Mouse (Mus musculus): ENCODE results near the gene Usp46.
"Not testable (repeated sequence)": the region's sequence is repeated elsewhere in the genome, so short reads cannot be mapped to it uniquely, and the experiment has no call there.

Gene Usp46

GRCm38 (mm10) chr5:74070564-74070963 lies 2.3 kb upstream of the Usp46 start:
- in situ Hi-C loops (cut with MboI; ENCODE audit: low sequenced_read_pairs), result not testable (repeated sequence)

DNA sequence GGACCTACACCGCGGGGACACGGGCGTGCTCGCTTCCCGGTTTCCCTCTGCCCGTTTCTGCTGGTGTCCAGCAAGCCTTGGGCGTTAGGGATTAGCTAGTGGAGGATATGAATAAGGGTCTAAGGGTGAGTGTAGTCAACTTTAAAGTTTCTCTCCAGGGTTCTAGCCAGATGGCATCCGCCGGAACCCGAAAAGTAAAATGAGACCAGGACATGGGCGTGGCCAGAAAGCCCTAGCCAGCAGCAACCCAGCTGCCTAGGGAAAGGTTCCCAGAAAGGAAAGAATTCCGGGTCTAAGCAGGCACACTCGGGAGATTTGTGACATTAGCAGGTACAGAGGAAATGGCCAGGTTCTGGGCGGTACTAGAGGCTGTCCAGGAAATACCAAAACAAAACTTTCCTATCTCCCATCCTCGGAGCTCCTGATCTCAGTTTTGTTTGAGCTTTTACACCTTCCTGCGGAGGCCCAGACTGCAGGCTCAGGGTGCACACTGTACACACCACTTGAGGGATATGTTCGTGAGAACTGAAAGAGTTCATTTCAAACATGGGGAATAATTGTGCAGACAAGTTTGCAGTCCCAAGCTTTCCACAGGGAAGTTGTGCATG lies 587 bp upstream of the Usp46 start:
- in situ Hi-C loops (cut with MboI; ENCODE audit: low sequenced_read_pairs), result no loop called here

- in situ Hi-C loops (cut with MboI; ENCODE audit: low sequenced_read_pairs), result no loop called here
These were observed 885 bp downstream of the Usp46 start for GRCm38 (mm10) chr5:74067346-74067745.

- in situ Hi-C loops (cut with MboI; ENCODE audit: low sequenced_read_pairs), result no loop called here
These were observed 1.7 kb downstream of the Usp46 start for GRCm38 (mm10) chr5:74066416-74067115.

DNA sequence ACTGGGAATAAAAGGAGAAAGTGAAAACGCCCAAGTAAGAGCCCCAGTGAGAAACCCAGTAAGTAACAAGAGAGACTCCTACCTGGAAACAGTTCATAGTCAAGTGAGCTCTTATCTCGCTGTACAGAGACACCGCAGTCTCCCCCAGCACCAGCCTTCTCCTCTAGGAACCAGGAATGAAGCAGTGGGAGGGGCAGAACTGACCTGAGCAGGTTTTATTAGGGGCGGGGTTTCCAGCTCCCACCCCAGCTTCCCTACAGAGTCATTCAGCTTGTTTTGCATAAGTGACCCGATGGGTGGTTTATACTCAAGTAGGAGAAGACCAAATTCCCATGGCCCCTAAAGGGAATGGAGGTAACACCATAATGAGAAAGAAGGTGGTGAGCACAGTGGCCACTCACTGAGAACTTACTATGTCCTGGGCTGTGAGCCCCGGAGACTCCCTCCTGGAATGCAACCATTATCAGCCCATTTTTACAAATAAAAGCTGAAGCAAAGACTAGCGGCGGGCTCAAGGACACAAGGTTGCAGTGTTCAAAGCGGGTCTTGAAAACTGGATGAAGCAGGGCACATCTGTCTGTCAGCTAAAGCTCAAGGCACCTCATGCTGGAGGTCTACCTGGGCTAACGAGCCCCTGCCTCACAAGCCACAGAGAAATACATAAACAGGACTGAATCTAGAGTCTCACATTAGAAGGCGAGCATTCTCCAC lies 2.5 kb downstream of the Usp46 start:
- in situ Hi-C loops (cut with MboI; ENCODE audit: low sequenced_read_pairs), result no loop called here

DNA sequence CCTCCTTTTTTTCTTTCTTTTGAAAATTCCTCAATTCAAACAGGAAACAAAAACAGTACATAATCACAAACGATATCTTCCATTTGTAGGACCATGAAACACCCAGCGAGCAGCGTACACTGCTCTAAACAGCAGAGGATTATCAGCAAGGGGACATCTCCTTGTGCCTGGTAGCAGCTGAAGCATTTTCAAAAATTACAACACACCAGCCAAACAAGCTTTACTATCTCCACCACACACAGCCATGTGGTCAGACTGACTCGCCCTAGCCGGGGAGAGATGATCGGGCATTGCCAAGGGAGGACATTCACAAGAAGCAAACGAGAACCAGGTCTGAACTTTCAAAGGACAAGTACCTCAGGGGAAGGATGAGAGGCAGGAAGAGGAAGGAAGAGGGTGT lies 3.4 kb downstream of the Usp46 start:
- in situ Hi-C loops (cut with MboI; ENCODE audit: low sequenced_read_pairs), result no loop called here

DNA sequence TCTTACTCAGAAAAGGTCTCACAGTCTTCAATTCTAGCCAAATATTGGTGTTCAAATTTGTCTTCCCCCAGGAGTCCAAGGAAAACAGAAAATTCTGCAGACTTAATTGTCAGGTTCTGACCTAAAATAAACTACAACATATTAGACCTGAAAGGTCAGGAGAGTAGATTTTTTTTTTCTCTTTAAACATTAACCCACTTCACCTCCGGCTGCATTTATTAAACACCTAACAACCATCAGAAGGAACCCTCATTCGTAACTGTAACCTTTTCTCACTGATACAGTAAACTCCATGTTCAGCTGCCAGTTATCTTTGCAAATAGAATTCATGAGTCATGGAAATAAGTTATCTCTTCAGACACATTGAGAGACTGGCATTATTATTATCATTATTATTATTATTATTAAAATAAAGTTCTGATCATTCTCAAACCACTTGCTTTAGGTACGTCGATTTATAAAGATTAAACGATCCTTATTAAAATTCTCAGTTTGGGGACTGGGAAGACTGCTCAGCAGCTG lies 4.9 kb downstream of the Usp46 start:
- in situ Hi-C loops (cut with MboI; ENCODE audit: low sequenced_read_pairs), result no loop called here

DNA sequence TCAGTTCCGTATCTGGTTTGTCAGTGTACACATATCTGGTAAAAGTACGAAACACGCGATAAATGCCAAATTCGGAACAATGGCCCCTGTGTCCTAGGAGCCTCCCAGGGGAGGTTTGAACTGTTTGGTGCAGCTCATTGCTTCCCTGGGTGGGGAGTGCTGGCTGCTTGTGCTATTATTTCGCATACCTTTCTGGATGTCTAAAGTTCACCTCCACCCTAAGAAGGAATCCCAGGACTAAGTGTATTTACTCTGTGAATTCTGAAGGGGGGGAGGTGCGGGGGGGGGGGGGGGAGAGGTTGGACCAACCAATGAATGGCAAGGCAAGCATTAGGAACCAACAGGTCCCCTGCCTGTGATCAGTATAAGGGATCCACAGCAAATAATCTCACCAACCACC lies 6.0 kb downstream of the Usp46 start:
- in situ Hi-C loops (cut with MboI; ENCODE audit: low sequenced_read_pairs), result no loop called here

- in situ Hi-C loops (cut with MboI; ENCODE audit: low sequenced_read_pairs), result no loop called here
These were observed 6.7 kb downstream of the Usp46 start for GRCm38 (mm10) chr5:74061408-74062047.

GRCm38 (mm10) chr5:74052171-74052909 lies 15.9 kb downstream of the Usp46 start:
- in situ Hi-C loops (cut with MboI; ENCODE audit: low sequenced_read_pairs), result no loop called here

- in situ Hi-C loops (cut with MboI; ENCODE audit: low sequenced_read_pairs), result no loop called here
These were observed 16.6 kb downstream of the Usp46 start for GRCm38 (mm10) chr5:74051394-74052170.

GRCm38 (mm10) chr5:74050903-74051302 lies 17.3 kb downstream of the Usp46 start:
- in situ Hi-C loops (cut with MboI; ENCODE audit: low sequenced_read_pairs), result no loop called here

DNA sequence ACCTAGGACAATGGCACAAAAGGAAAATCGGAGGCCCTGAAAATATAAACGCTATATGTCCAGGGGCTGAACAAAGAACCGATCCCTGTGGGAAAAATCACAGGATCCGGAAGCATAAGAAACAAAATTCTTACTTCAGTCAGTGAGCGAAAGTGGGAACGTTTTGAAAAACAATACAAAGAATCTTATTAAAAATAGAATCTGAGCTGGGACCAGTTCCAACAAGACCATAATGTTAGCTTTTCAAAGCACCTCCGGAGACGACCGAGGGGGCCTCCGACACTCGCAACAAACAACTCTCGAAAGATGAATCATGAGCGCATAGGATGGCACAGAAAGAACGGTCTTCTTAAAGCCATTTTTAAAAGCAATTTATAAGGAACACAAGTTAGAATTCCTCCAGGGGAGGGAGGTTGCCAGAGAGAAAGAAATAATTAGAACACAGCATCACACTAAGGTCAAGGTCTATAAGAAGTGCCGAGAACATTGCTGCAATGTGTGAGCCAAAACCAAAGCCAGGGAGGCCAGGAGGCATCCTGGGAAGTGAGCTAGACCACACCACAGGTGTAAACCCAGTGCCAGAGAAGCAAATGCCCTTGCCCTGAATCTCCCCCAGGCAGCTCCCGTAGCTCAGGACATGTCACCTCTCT lies 19.3 kb downstream of the Usp46 start:
- in situ Hi-C loops (cut with MboI; ENCODE audit: low sequenced_read_pairs), result no loop called here

GRCm38 (mm10) chr5:74044591-74044990 lies 23.6 kb downstream of the Usp46 start:
- in situ Hi-C loops (cut with MboI; ENCODE audit: low sequenced_read_pairs), result no loop called here

DNA sequence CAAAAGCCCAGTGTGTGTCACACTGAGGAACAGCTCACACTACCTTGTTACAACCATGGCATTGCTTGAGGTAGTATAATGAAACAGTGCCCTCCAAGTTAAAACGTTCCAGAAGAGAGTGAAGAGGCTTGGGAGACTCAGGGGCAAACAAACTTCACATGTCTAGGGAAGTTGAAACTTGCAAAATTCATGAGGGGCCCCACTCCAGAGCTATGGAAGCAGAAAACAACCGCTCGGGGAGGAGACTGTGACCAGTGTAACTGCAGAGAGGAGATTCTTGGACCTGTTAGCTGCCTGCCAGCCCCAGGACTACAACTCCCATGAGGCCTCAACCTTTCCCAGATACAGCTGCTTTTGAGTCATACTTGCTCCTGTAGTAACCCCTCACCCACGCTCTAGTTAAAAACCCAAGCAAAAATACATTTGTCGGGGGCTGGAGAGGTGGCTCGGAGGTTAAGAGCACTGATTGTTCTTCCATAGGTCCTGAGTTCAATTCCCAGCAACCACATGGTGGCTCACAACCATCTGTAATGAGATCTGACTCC lies 25.4 kb downstream of the Usp46 start:
- in situ Hi-C loops (cut with MboI; ENCODE audit: low sequenced_read_pairs), result no loop called here

DNA sequence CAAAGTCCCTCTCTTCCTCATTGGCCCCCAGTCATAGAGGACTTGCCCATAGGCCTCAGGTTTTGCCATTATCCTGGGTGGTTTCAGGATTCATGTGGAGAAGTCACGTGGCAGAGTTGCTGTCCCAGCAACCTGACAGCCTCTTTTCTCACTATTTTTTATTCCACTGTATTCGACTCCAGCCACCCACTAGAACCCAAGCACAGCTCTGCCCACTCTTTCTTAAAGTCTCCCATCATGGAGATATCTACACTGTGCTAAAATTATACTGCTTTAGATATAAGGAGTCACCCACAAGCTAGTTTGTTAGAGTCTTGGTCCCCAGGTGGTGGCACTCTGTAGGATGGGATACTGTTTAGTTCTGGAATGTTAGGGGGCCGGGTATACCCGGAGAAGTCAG lies 27.7 kb downstream of the Usp46 start:
- in situ Hi-C loops (cut with MboI; ENCODE audit: low sequenced_read_pairs), result no loop called here

DNA sequence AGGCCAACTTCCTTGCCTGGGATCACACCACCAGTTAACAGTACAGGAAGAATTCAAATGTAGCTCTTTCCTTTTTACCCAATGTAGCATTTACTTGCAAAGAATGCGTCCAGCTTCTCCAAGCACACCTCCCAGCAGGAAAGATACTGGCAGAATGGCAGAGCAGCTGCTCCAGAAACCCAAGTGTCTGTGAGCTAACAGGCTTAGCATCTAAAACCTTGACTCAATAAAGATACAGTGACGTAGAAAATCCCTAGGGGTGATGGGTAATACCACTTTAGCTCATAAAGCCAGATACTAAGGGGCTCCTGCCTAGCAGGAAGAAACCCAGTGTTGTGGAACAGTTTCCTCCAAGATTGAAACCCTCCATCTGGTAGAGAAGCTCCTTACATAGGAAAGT lies 32.8 kb downstream of the Usp46 start:
- in situ Hi-C loops (cut with MboI; ENCODE audit: low sequenced_read_pairs), result no loop called here

DNA sequence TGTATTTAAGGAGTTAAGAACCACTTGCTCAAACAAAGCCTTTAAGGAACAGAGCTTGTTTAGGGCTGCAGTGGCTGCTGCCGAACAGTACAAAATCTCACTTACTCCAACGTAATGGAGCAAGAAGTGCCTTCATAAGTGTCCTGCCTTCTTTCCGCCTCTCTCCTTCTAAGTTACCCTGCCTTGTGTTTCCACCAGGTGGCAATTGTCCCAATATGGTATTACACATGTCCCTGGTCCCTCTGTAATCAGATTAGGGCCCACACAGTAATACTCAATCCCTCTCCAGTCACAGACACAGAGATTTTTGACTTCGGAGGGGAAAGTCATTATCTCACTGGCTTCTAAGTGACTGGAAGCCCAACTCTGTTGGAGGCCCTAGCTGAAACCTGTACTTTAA lies 34.1 kb downstream of the Usp46 start:
- in situ Hi-C loops (cut with MboI; ENCODE audit: low sequenced_read_pairs), result no loop called here

DNA sequence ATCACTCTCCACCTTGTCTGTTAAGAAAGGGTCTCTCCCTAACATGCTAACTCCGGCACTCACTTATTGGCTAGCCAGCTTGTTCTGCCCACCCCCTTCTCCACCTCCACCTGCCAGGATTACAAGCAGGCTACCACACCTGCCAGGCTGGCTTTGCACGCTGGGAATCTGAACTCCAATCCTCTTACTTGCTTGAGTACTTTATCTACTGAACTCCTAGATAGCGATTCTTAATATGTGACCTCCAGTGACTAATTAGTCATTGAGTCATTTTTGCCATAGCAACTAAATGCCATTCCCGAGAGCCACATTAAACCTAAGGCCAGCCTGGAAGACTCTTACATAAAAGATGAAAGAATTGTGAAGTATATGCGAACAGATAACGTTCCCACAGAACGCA lies 38.4 kb downstream of the Usp46 start:
- in situ Hi-C loops (cut with MboI; ENCODE audit: low sequenced_read_pairs), result no loop called here

All from CH12F3 (cell line).